Mouse (Mus musculus): ENCODE data around the gene Sirt4. TPM values are rescaled to one million over a fixed set of nuclear protein-coding genes. Genes with fewer than 3 reads are reported as not detected.
A peak's percentile ranks its signal among the peaks of the same experiment; 100 is the strongest.

The Sirt4 gene
- polyA plus RNA-seq, 1 experiment from 2014 or later: 25.0 TPM

- Histone ChIP-seq H3K9ac (no peak overlapping the region), H3K36me3 (peaks cover 13% of the 10 kb centered on the region; the same call in 1 of the 2 replicates), H3K27me3 (no peaks in the 10 kb centered on the region), H3K4me1 (peaks cover 19% of the 10 kb centered on the region), H3K4me2 (peak overlapping the region; percentile 63), H3K27ac (peak overlapping the region; percentile 59), H3K4me3 (replicated peaks) (peak overlapping the region; percentile 43), H3K9me3 (replicated peaks) (no peaks in the 10 kb centered on the region)
- 31% methylated on average over 12 of the region's 12 CpGs for WGBS
- peak; percentile 63 for ATAC-seq (replicated peaks; ENCODE audit: low FRiP score)
These were observed 8.3 kb downstream of the Sirt4 start for GRCm38 (mm10) chr5:115476107-115476727.

- WGBS: 16% methylated on average over 22 of the region's 22 CpGs
- H3K27ac ChIP-seq: peak overlapping the region; percentile 59
These were observed 9.0 kb downstream of the Sirt4 start for GRCm38 (mm10) chr5:115475337-115476106.

GRCm38 (mm10) chr5:115474174-115474828, 10.2 kb downstream of the Sirt4 start:
- H3K9me3 ChIP-seq (replicated peaks): no peaks in the 10 kb centered on the region
- H3K9ac ChIP-seq: no peak overlapping the region
- WGBS: 56% methylated on average over 22 of the region's 22 CpGs
- peaks cover 19% of the 10 kb centered on the region for H3K4me1 ChIP-seq
- H3K4me3 ChIP-seq (replicated peaks): no peak overlapping the region
- ATAC-seq (replicated peaks; ENCODE audit: low FRiP score): no peak
- no peaks in the 10 kb centered on the region for H3K27me3 ChIP-seq
- H3K4me2 ChIP-seq: peak overlapping the region; percentile 12; the same call in 1 of the 2 replicates
- H3K36me3 ChIP-seq: peaks cover 9% of the 10 kb centered on the region; the same call in 1 of the 2 replicates
- H3K27ac ChIP-seq: no peak overlapping the region

More at GRCm38 (mm10) chr5:115475337-115476106, 9.0 kb downstream of the Sirt4 start:
- H3K27me3 ChIP-seq: no peaks in the 10 kb centered on the region
- H3K9me3 ChIP-seq (replicated peaks): no peaks in the 10 kb centered on the region
- H3K9ac ChIP-seq: peak overlapping the region; percentile 41; the same call in 1 of the 2 replicates
- peaks cover 24% of the 10 kb centered on the region for H3K4me1 ChIP-seq
- peak overlapping the region; percentile 63 for H3K4me2 ChIP-seq
- peak overlapping the region; percentile 43 for H3K4me3 ChIP-seq (replicated peaks)
- H3K36me3 ChIP-seq: peaks cover 13% of the 10 kb centered on the region; the same call in 1 of the 2 replicates
- peak; percentile 84 for ATAC-seq (replicated peaks; ENCODE audit: low FRiP score)

- Histone ChIP-seq H3K9ac (no peak overlapping the region), H3K9me3 (replicated peaks) (no peaks in the 10 kb centered on the region), H3K4me1 (peaks cover 19% of the 10 kb centered on the region), H3K27me3 (no peaks in the 10 kb centered on the region), H3K36me3 (peaks cover 8% of the 10 kb centered on the region; the same call in 1 of the 2 replicates), H3K4me2 (no peak overlapping the region), H3K4me3 (replicated peaks) (no peak overlapping the region), H3K27ac (no peak overlapping the region)
- WGBS: 74% methylated on average over 10 of the region's 10 CpGs
- no peak for ATAC-seq (replicated peaks; ENCODE audit: low FRiP score)
These were observed 11.3 kb downstream of the Sirt4 start for GRCm38 (mm10) chr5:115473191-115473590.

- H3K9me3 ChIP-seq (replicated peaks): no peaks in the 10 kb centered on the region
- no peak overlapping the region for H3K4me3 ChIP-seq (replicated peaks)
- 32% methylated on average over 20 of the region's 20 CpGs for WGBS
- no peak for ATAC-seq (replicated peaks; ENCODE audit: low FRiP score)
- H3K9ac ChIP-seq: no peak overlapping the region
- no peaks in the 10 kb centered on the region for H3K27me3 ChIP-seq
- H3K36me3 ChIP-seq: no peaks in the 10 kb centered on the region
- H3K27ac ChIP-seq: no peak overlapping the region
- H3K4me2 ChIP-seq: peak overlapping the region; percentile 33
- peaks cover 14% of the 10 kb centered on the region for H3K4me1 ChIP-seq
These were observed 13.6 kb downstream of the Sirt4 start for GRCm38 (mm10) chr5:115470766-115471531.

GRCm38 (mm10) chr5:115469791-115470190, 14.7 kb downstream of the Sirt4 start:
- H3K27me3 ChIP-seq: no peaks in the 10 kb centered on the region
- no peaks in the 10 kb centered on the region for H3K9me3 ChIP-seq (replicated peaks)
- ATAC-seq (replicated peaks; ENCODE audit: low FRiP score): no peak; the same call in 1 of the 2 replicates
- no peak overlapping the region for H3K9ac ChIP-seq
- H3K4me1 ChIP-seq: peaks cover 7% of the 10 kb centered on the region
- no peak overlapping the region for H3K4me3 ChIP-seq (replicated peaks)
- WGBS: 50% methylated on average over 6 of the region's 6 CpGs
- H3K27ac ChIP-seq: 0 out of 2 replicates have a peak overlapping the region, but pooled peaks have one; percentile 11
- H3K4me2 ChIP-seq: no peak overlapping the region
- H3K36me3 ChIP-seq: no peaks in the 10 kb centered on the region

GRCm38 (mm10) chr5:115465642-115466420, 18.7 kb downstream of the Sirt4 start, which contains the start of gene Pla2g1b:
TSS of gene Pla2g1b (plus strand) at chr5:115466262.
- no peak within 1 kb of the TSS for H3K4me2 ChIP-seq
- ATAC-seq (replicated peaks; ENCODE audit: low FRiP score): no peak
- H3K4me1 ChIP-seq: peaks cover 4% of the 10 kb centered on the region
- H3K27me3 ChIP-seq: no peaks in the 10 kb centered on the region
- H3K36me3 ChIP-seq: no peaks in the 10 kb centered on the region
- H3K9ac ChIP-seq: no peak within 1 kb of the TSS
- no peak within 1 kb of the TSS for H3K27ac ChIP-seq
- WGBS: 45% methylated on average over 9 of the region's 9 CpGs
- H3K9me3 ChIP-seq (replicated peaks): no peaks in the 10 kb centered on the region
- no peak within 1 kb of the TSS for H3K4me3 ChIP-seq (replicated peaks)

- no peak for ATAC-seq (replicated peaks; ENCODE audit: low FRiP score)
- no peak overlapping the region for H3K4me3 ChIP-seq (replicated peaks)
- H3K27me3 ChIP-seq: no peaks in the 10 kb centered on the region
- H3K4me1 ChIP-seq: no peaks in the 10 kb centered on the region
- no peaks in the 10 kb centered on the region for H3K36me3 ChIP-seq
- H3K27ac ChIP-seq: no peak overlapping the region
- H3K4me2 ChIP-seq: no peak overlapping the region
- no peaks in the 10 kb centered on the region for H3K9me3 ChIP-seq (replicated peaks)
- 79% methylated on average over 18 of the region's 18 CpGs for WGBS
- H3K9ac ChIP-seq: no peak overlapping the region
These were observed 20.0 kb downstream of the Sirt4 start for GRCm38 (mm10) chr5:115464408-115465115.

- Histone ChIP-seq H3K4me1 (peaks cover 11% of the 10 kb centered on the region), H3K9ac (no peak overlapping the region)
- no peak for ATAC-seq (replicated peaks; ENCODE audit: low FRiP score)
These were observed 25.6 kb downstream of the Sirt4 start for GRCm38 (mm10) chr5:115458918-115459317.

GRCm38 (mm10) chr5:115455838-115456237, 28.7 kb downstream of the Sirt4 start:
- no peak overlapping the region for H3K9ac ChIP-seq
- no peaks in the 10 kb centered on the region for H3K9me3 ChIP-seq (replicated peaks)
- H3K4me1 ChIP-seq: peaks cover 13% of the 10 kb centered on the region
- WGBS: 74% methylated on average over 7 of the region's 7 CpGs
- H3K4me2 ChIP-seq: no peak overlapping the region
- H3K27me3 ChIP-seq: no peaks in the 10 kb centered on the region
- no peak overlapping the region for H3K4me3 ChIP-seq (replicated peaks)
- H3K27ac ChIP-seq: no peak overlapping the region
- peaks cover 33% of the 10 kb centered on the region for H3K36me3 ChIP-seq
- no peak for ATAC-seq (replicated peaks; ENCODE audit: low FRiP score)

More at GRCm38 (mm10) chr5:115458918-115459317, 25.6 kb downstream of the Sirt4 start:
- no peak overlapping the region for H3K27ac ChIP-seq
- H3K27me3 ChIP-seq: no peaks in the 10 kb centered on the region
- H3K4me3 ChIP-seq (replicated peaks): no peak overlapping the region
- 0 out of 2 replicates have a peak, but pooled peaks cover 5% of the 10 kb centered on the region for H3K36me3 ChIP-seq
- H3K4me2 ChIP-seq: no peak overlapping the region
- 69% methylated on average over 13 of the region's 13 CpGs for WGBS
- no peaks in the 10 kb centered on the region for H3K9me3 ChIP-seq (replicated peaks)

Measured in kidney, embryonic 15.5 days (tissue).